In the genomic region with DNA sequence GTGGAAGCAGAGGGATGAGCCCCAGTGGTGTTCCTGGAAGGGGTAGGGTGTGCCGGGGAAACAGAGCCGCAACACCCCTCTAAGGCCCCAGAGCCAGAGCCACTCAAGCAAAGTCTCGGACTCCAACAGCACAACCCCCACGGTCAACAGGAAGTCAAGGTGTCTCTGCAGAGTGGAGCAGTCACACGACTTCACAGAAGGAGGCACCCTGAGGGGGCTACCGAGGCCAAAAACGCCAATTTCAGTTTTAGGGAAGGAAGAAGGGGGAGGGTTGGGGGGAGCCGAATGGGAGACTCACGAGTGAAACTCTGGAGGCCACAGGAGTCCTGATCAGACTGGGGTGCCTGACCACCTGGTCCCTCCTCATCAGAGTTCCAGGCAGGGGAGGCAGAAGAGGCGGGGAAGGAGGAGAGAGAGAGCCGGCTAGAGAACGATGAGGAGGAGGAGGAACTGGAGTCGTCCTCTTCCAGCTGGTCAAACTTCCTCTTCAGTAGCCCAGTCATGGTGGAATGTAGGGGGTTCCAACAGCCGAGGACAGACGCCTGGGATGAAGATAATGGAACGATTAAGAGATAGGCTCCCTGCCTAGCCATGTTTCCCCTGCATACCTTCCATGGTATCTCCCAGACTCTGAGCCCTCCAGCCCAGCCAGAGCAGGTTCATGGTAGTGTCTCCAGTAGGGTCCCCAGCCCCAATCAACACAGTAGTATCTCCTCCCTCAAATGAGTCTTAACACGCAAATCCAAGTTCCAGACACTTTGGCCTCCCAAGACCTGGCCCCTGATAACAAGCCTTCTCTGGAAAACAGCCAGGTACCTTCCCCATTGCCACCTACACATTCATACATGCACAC, we compare ENCODE assay signal across 1 mouse cellular context.
A peak's percentile ranks its signal among the peaks of the same experiment; 100 is the strongest.
TF ChIP-seq lines count a peak whose summit lies in the region.

No protein-coding gene starts in this region.

TF ChIP-seq in MEL, 35 proteins besides CTCF, POLR2A, EP300 and RAD21:
- TF ChIP-seq HCFC1 (IDR thresholded peaks at IDR 0.05; ENCODE audit: low read depth, low read length) (0 out of 2 replicates have a peak, but pooled peaks have one; percentile 12), NRF1 (IDR thresholded peaks at IDR 0.05; ENCODE audit: insufficient read depth, low read depth, low read length, poor library complexity, severe bottlenecking) (no peak), MYB (IDR thresholded peaks at IDR 0.05; ENCODE audit: low read depth, low read length) (no peak), MAFK (IDR thresholded peaks at IDR 0.05; ENCODE audit: borderline replicate concordance, low read depth, low read length) (no peak), SIN3A (IDR thresholded peaks at IDR 0.05; ENCODE audit: low read length) (peak; percentile 37), ETS1 (IDR thresholded peaks at IDR 0.05; ENCODE audit: low read depth, low read length) (peak; percentile 58), TBP (IDR thresholded peaks at IDR 0.05; ENCODE audit: low read depth, low read length) (no peak), USF2 (IDR thresholded peaks at IDR 0.05; ENCODE audit: borderline replicate concordance in 1 of 2, insufficient read depth in 1 of 2, low read depth in 1 of 2, low read length in 2 of 2) (no peak)
